Mouse (Mus musculus) embryonic fibroblast, embryonic 13.5 days (primary cell): ENCODE results near the gene Myzap. TPM values are rescaled to one million over a fixed set of nuclear protein-coding genes. Genes with fewer than 3 reads are reported as not detected.
A peak's percentile ranks its signal among the peaks of the same experiment; 100 is the strongest.
"Not testable (repeated sequence)": the region's sequence is repeated elsewhere in the genome, so short reads cannot be mapped to it uniquely, and the experiment has no call there.

Experiments
- H3K27ac ChIP-seq: 2 replicates; pipeline ENCODE4 v1.5.1; 2012; ENCODE audit warnings: low read length, control low read depth, inconsistent platforms; ENCODE audit not compliant: insufficient read depth
- H3K4me1 ChIP-seq: 2 replicates; pipeline ENCODE4 v1.6.1; 2011; ENCODE audit warnings: low read length; ENCODE audit not compliant: control insufficient read depth, insufficient read depth
- H3K4me3 ChIP-seq: 2 replicates; pipeline ENCODE4 v1.5.1; 2011; ENCODE audit warnings: mild to moderate bottlenecking, control low read depth, low read length; ENCODE audit not compliant: insufficient read depth
- CTCF ChIP-seq: IDR thresholded peaks from 2 replicates; pipeline ENCODE4 v1.5.1; 2011; ENCODE audit warnings: mild to moderate bottlenecking, control low read depth, low read length, moderate library complexity, borderline replicate concordance; ENCODE audit not compliant: insufficient read depth
- POLR2A ChIP-seq: IDR thresholded peaks from 2 replicates; pipeline ENCODE4 v1.6.1; 2011; ENCODE audit warnings: low read depth, mild to moderate bottlenecking, control low read depth, low read length, moderate library complexity
- polyA plus RNA-seq: library from polyadenylated mRNA; stranded (reverse); fragments of >200 nt; gene quantifications from 2 replicates; pipeline ENCODE4 v1.2.4, GENCODE M21; 2011; ENCODE audit warnings: low read depth; ENCODE audit not compliant: missing spikeins, insufficient read length

The Myzap gene
- polyA plus RNA-seq, 1 experiment, result 1.5 TPM

DNA sequence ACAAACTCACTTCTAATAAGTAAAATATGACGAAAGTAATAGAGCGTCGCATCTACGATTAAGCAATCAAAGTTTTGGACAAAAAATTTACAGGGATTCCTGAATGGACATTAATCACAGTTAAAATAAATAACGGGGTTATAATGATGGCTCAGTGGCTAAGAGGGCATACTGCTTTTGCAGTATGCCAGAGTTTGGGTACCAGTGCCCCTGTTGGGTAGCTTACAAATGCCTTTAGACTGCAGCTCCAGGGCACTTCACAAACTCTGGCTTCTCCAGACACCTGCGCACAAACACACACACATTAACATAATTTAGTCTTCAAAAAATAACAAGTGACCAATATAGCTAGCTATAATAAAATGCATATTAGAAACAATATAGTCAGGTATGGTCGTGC lies 106.0 kb downstream of the Myzap start:
- H3K27ac ChIP-seq, result no peak overlapping the region
- no peak for TF ChIP-seq POLR2A
- no peak for TF ChIP-seq CTCF
- H3K4me1 ChIP-seq, result peaks cover 6% of the 10 kb centered on the region
- no peak overlapping the region for H3K4me3 ChIP-seq

DNA sequence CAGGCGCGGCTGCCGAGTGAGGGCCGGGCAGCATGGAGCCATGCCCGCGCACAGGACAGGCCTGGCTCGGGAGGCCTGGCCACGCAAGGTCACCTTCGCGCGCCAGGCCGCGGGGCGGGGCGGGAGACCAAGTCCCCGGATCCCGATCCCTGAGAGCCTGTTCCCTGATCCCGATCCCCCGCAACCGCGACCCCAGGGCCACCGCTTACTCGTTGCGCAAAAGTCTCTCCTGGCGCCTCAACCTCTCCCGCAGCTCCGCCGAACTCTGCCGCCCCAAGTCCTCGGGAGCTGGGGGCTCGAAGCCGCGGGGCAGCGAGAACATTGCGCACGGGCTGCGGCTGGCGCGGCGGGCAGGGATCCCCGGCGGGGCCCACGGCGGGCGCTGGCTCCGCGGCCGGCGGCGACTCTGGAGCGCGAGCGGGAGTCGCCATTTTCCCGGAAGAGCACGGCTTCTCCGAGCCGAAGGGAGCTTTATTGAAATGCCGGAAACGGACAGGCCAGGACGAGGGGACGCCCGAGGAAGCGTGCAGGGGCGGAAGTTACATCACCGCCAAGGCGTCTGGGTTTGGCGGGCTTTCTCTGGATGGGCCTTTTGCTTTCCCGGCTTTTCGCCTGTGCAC lies 106.6 kb downstream of the Myzap start, which contains the start of gene Polr2m:
Polr2m (minus strand) TSS at position 461 of the 620 bp plus-strand sequence.
- Histone ChIP-seq H3K4me3 (peak within 1 kb of the TSS; percentile 100), H3K27ac (peak within 1 kb of the TSS; percentile 72), H3K4me1 (peaks cover 6% of the 10 kb centered on the region)
- no peak for TF ChIP-seq CTCF
- TF ChIP-seq POLR2A, result peak; percentile 49; the same call in 1 of the 2 replicates

- H3K4me3 ChIP-seq, result peak overlapping the region; percentile 100
- peaks cover 6% of the 10 kb centered on the region for H3K4me1 ChIP-seq
- peak overlapping the region; percentile 72 for H3K27ac ChIP-seq
- TF ChIP-seq CTCF (no peak), POLR2A (no peak)
Measured at GRCm38 (mm10) chr9:71484871-71485474, 107.2 kb downstream of the Myzap start.

DNA sequence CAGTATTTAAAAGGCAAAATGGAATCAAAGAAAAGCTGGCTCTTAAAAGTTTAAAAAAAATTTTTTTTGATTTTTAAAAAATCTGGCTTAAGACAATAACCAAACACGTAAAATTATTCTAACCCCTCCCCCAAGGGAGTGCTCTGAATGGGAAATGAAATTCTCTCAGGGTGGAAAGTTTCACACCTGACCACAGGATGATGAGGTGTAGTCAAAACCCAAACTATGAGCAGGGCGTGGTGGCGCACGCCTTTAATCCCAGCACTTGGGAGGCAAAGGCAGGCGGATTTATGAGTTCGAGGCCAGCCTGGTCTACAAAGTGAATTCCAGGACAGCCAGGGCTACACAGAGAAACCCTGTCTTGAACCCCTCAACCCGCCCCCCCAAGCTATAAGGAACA lies 108.3 kb downstream of the Myzap start:
- peak overlapping the region; percentile 100 for H3K4me3 ChIP-seq

DNA sequence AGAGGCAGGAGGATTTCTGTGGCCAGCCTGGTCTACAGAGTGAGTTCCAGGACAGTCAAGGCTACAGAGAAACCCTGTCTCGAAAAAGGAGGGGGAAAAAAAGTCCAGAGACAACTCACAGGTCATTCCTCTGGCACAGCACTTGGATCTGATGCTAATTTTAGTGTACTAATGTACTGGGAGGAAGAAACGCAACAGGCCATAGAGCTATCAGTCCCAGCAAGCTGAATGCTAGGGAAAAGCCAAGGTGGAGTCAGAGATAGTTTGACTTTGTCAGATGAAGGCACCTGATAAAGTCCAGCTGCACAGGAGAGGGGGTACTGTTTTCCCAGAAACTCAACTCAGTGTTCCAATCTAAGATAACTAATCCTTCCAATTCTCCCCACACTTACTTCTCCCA lies 111.9 kb downstream of the Myzap start:
- H3K27ac ChIP-seq, result no peak overlapping the region
- H3K4me3 ChIP-seq, result no peak overlapping the region
- TF ChIP-seq POLR2A, result no peak
- TF ChIP-seq CTCF, result no peak
- peaks cover 6% of the 10 kb centered on the region for H3K4me1 ChIP-seq

More for the DNA sequence above, 108.3 kb downstream of the Myzap start:
- H3K27ac ChIP-seq, H3K4me1 ChIP-seq: not testable (repeated sequence)

- H3K27ac ChIP-seq, result no peak overlapping the region
- TF ChIP-seq POLR2A (no peak), CTCF (no peak)
- peaks cover 6% of the 10 kb centered on the region for H3K4me1 ChIP-seq
- H3K4me3 ChIP-seq, result no peak overlapping the region
Measured at GRCm38 (mm10) chr9:71479413-71479812, 112.7 kb downstream of the Myzap start.

GRCm38 (mm10) chr9:71478596-71478995 lies 113.6 kb downstream of the Myzap start:
- TF ChIP-seq POLR2A (no peak), CTCF (no peak)
- H3K4me1 ChIP-seq, result peaks cover 6% of the 10 kb centered on the region
- H3K27ac ChIP-seq, result no peak overlapping the region
- H3K4me3 ChIP-seq, result no peak overlapping the region

DNA sequence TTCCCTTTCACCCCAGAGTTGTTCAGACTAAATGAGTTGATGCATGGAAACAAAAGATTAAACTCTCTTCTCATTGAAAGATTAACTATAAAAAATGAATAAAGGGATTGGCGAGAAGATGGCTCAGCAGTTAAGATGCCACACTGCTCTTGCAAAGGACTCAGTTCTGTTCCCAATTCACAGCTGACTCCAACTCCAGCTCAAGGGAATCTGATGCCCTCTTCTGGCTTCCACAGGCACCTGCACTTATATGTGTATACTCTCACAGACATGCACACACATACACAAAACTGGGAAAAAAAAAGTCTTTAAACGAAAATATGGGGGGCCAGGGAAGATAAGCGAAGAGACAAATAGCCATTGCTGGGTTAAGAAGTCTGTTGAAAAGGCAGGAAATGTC lies 115.6 kb downstream of the Myzap start:
- Histone ChIP-seq H3K27ac (no peak overlapping the region), H3K4me1 (no peaks in the 10 kb centered on the region), H3K4me3 (no peak overlapping the region)
- TF ChIP-seq POLR2A, result no peak
- TF ChIP-seq CTCF, result no peak

DNA sequence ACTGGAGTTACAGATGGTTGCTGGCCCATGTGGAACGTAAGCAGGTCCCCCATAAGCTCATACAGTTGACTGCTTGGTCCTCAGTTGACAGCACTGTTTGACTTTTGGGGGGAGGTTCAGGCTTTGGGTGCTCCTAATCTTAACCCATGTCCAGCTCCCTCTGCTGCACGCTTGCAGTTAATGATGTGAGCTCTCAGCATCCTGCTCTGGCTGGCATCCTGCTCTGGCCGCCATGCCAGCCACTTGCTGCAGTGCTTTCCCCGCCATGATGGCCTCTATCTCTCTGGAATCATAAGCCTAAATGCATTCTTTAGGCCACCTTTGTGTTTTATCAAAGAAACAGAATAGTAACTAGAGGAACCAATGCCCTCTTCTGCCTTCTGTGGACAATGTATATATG lies 116.6 kb downstream of the Myzap start:
- no peak overlapping the region for H3K4me3 ChIP-seq
- H3K4me1 ChIP-seq, result no peaks in the 10 kb centered on the region
- no peak overlapping the region for H3K27ac ChIP-seq
- TF ChIP-seq CTCF (no peak), POLR2A (no peak)

DNA sequence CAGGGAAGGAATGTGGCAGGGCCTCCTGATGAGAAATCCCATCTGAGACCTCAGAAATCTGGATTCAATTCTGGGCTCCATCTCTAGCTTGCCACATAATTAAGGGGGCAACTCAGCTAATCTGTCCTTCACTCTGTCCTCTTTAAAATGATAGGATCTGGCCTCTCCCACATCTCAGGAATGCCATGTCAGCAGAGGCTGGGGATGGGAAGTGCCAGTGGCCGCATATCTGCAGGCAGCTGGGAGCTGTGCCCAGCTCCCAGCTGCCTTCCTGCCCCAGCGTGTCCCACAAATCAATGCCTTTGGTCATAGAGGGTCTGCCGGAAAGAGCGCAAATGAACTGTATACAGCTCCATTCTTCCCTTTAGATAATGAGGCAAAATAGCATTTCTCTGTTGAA lies 124.7 kb downstream of the Myzap start:
- H3K4me3 ChIP-seq, result no peak overlapping the region
- TF ChIP-seq POLR2A (no peak), CTCF (no peak)
- no peak overlapping the region for H3K27ac ChIP-seq
- no peaks in the 10 kb centered on the region for H3K4me1 ChIP-seq

DNA sequence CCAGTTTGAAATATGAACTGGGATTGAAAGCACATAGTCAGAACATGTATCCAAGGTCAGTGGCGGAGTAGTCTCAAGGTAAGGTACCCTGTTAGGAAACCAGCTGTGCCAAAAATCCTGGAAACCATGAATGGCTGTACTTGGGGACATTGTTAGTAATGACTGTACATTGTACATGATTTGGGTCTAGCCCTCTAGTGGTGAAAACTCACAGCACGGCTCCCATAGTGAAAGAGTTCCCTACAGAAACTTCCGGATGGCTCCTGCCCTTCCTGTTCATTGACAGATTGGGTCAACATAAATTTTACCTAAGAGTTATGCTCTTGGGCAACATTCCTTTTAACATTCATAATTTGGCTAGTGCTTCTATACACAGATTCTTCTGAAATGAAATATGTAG lies 126.0 kb downstream of the Myzap start:
- TF ChIP-seq CTCF (no peak), POLR2A (no peak)
- no peaks in the 10 kb centered on the region for H3K4me1 ChIP-seq
- H3K4me3 ChIP-seq, result no peak overlapping the region
- no peak overlapping the region for H3K27ac ChIP-seq
